ENCODE assay signal across 8 mouse cellular contexts in genomic region chr14:75844867-75845697, GRCm38 (mm10). TPM values are rescaled to one million over a fixed set of nuclear protein-coding genes. Genes with fewer than 3 reads are reported as not detected.
DNase-seq lines count a peak whose midpoint lies in the region; ATAC-seq and TF ChIP-seq lines count a peak whose summit lies in the region.

Gene Tpt1, plus strand, starts transcription at chr14:75845093.

- under 1% methylated on average over 104 of the region's 108 CpGs for WGBS in forebrain, embryonic 13.5 days
- WGBS in large intestine, adult 2 months, result under 1% methylated on average over 105 of the region's 108 CpGs
- WGBS in liver, postnatal 0 days (ENCODE audit: insufficient replicate concordance), result under 1% methylated on average over 96 of the region's 108 CpGs
- WGBS in neural tube, embryonic 14.5 days, result under 1% methylated on average over 93 of the region's 108 CpGs

- no peaks in the 10 kb centered on the region for H3K9me3 ChIP-seq in ES-Bruce4 (replicated peaks; ENCODE audit: control insufficient read depth, insufficient read depth, low read length, poor library complexity, severe bottlenecking)
- no peaks in the 10 kb centered on the region for H3K9me3 ChIP-seq in forebrain, embryonic 13.5 days (replicated peaks)
- H3K9me3 ChIP-seq in liver, postnatal 0 days (ENCODE audit: low read length), result no peaks in the 10 kb centered on the region
- H3K9me3 ChIP-seq in neural tube, embryonic 14.5 days (ENCODE audit: control insufficient read depth, low read length), result no peaks in the 10 kb centered on the region

- H3K4me2 ChIP-seq in forebrain, embryonic 13.5 days, result peak within 1 kb of the TSS; percentile 66
- H3K4me2 ChIP-seq in liver, postnatal 0 days (ENCODE audit: low read depth, low read length), result peak within 1 kb of the TSS; percentile 90
- peak within 1 kb of the TSS; percentile 67 for H3K4me2 ChIP-seq in neural tube, embryonic 14.5 days (ENCODE audit: low read depth, low read length)

- no peaks in the 10 kb centered on the region for H3K27me3 ChIP-seq in ES-Bruce4 (ENCODE audit: control insufficient read depth, insufficient read depth, low read length, poor library complexity, severe bottlenecking)
- H3K27me3 ChIP-seq in forebrain, embryonic 13.5 days, result no peaks in the 10 kb centered on the region
- no peaks in the 10 kb centered on the region for H3K27me3 ChIP-seq in liver, postnatal 0 days (ENCODE audit: insufficient read depth, low read length)
- no peaks in the 10 kb centered on the region for H3K27me3 ChIP-seq in neural tube, embryonic 14.5 days (ENCODE audit: control insufficient read depth, insufficient read depth, low read length)

- intact Hi-C loops in heart, postnatal 10 days (cut with DNase I), result loop anchor here (1.0 kb wide), 2 partner anchors 10 to 17 kb away; no protein-coding TSS in a partner anchor

- H3K4me1 ChIP-seq in ES-Bruce4 (ENCODE audit: control insufficient read depth, insufficient read depth, low read length), result no peaks in the 10 kb centered on the region
- H3K4me1 ChIP-seq in forebrain, embryonic 13.5 days, result peaks cover 36% of the 10 kb centered on the region
- peaks cover 16% of the 10 kb centered on the region for H3K4me1 ChIP-seq in liver, postnatal 0 days (ENCODE audit: insufficient read depth)
- peaks cover 11% of the 10 kb centered on the region; the same call in 1 of the 2 replicates for H3K4me1 ChIP-seq in neural tube, embryonic 14.5 days (ENCODE audit: control insufficient read depth, insufficient read depth, low read length)

- H3K9ac ChIP-seq in ES-Bruce4 (ENCODE audit: low read depth, poor library complexity, severe bottlenecking), result peak within 1 kb of the TSS; percentile 95
- H3K9ac ChIP-seq in forebrain, embryonic 13.5 days, result peak within 1 kb of the TSS; percentile 98
- H3K9ac ChIP-seq in liver, postnatal 0 days (replicated peaks), result peak within 1 kb of the TSS; percentile 92
- H3K9ac ChIP-seq in neural tube, embryonic 14.5 days (replicated peaks; ENCODE audit: low read depth, low read length), result peak within 1 kb of the TSS; percentile 97

- no peak for TF ChIP-seq POLR2A in ES-Bruce4 (IDR thresholded peaks at IDR 0.05; ENCODE audit: insufficient read depth, low read length)

- peaks cover 38% of the 10 kb centered on the region for H3K36me3 ChIP-seq in ES-Bruce4 (ENCODE audit: control insufficient read depth, insufficient read depth, low read length, poor library complexity, severe bottlenecking)
- H3K36me3 ChIP-seq in forebrain, embryonic 13.5 days (ENCODE audit: poor library complexity, severe bottlenecking), result peaks cover 35% of the 10 kb centered on the region
- H3K36me3 ChIP-seq in liver, postnatal 0 days (replicated peaks; ENCODE audit: insufficient read depth, low read length), result peaks cover 36% of the 10 kb centered on the region
- peaks cover 27% of the 10 kb centered on the region for H3K36me3 ChIP-seq in neural tube, embryonic 14.5 days (ENCODE audit: control insufficient read depth, insufficient read depth, low read length)

- H3K4me3 ChIP-seq in ES-Bruce4 (ENCODE audit: low read depth, low read length), result peak within 1 kb of the TSS; percentile 96
- peak within 1 kb of the TSS; percentile 83 for H3K4me3 ChIP-seq in forebrain, embryonic 13.5 days
- peak within 1 kb of the TSS; percentile 80 for H3K4me3 ChIP-seq in liver, postnatal 0 days (ENCODE audit: low read depth, low read length)
- peak within 1 kb of the TSS; percentile 83 for H3K4me3 ChIP-seq in neural tube, embryonic 14.5 days (ENCODE audit: low read depth, low read length)

- no peak for TF ChIP-seq CTCF in ES-Bruce4 (IDR thresholded peaks at IDR 0.05; ENCODE audit: low read depth, low read length)
- no peak for TF ChIP-seq CTCF in liver, postnatal 0 days (IDR thresholded peaks at IDR 0.05; ENCODE audit: low read depth)

- TF ChIP-seq EP300 in ES-Bruce4 (IDR thresholded peaks at IDR 0.05; ENCODE audit: insufficient read depth, low read depth, low read length), result peak; percentile 29; the same call in 1 of the 2 replicates
- peak; percentile 53 for TF ChIP-seq EP300 in liver, postnatal 0 days (IDR thresholded peaks at IDR 0.05; ENCODE audit: low read depth)

- peak within 1 kb of the TSS; percentile 68 for H3K27ac ChIP-seq in ES-Bruce4 (ENCODE audit: insufficient read depth, low read length)
- H3K27ac ChIP-seq in forebrain, embryonic 13.5 days, result peak within 1 kb of the TSS; percentile 98
- peak within 1 kb of the TSS; percentile 99 for H3K27ac ChIP-seq in liver, postnatal 0 days (ENCODE audit: low read depth)
- peak within 1 kb of the TSS; percentile 99 for H3K27ac ChIP-seq in neural tube, embryonic 14.5 days (ENCODE audit: low read depth, low read length)

- ATAC-seq in cerebellum, adult (ENCODE audit: insufficient number of reproducible peaks, low FRiP score, low TSS enrichment), result peak; percentile 93
- peak; percentile 98 for ATAC-seq in forebrain, embryonic 13.5 days
- peak; percentile 94 for ATAC-seq in liver, postnatal 0 days
- ATAC-seq in neural tube, embryonic 14.5 days (ENCODE audit: low read depth), result peak; percentile 98

- DNase-seq in heart, postnatal 10 days, result peak; percentile 99
- DNase-seq in large intestine, adult 2 months (ENCODE audit: low read depth, low spot score), result peak; percentile 93
- DNase-seq in liver, postnatal 0 days, result peak; percentile 99
- peak; percentile 99 for DNase-seq in testis, postnatal 10 days (ENCODE audit: low spot score)

RNA-seq across cellular contexts. Expression of gene Tpt1, which starts in this region (rescaled TPM):
- polyA plus RNA-seq in ES-Bruce4 (2011; ENCODE audit: insufficient read depth, insufficient read length, low read depth, missing spikeins), result 3,060 and 3,539 TPM in 2 replicates
- 977 and 1,124 TPM in 2 replicates for polyA plus RNA-seq in forebrain, embryonic 13.5 days (2015; fragmentation: Nextera tagmentation; extraction: Ambion mirVana)
- total RNA-seq in heart, postnatal 10 days (2021), result 1,000 to 10,000 TPM; 3,104 to 3,215 TPM
- polyA plus RNA-seq in large intestine, adult 2 months (2012; rRNA removed), result 1,475 and 1,792 TPM in 2 replicates
- polyA plus RNA-seq in liver, postnatal 0 days (2015; fragmentation: Nextera tagmentation; extraction: Ambion mirVana), result 874 and 942 TPM in 2 replicates
- polyA plus RNA-seq in neural tube, embryonic 14.5 days (2014; fragmentation: Nextera tagmentation; extraction: Ambion mirVana), result 788 and 789 TPM in 2 replicates

Comparison
In these comparisons a context has a peak if more than half of its experiments do, and no peak if none do; other contexts are left out.
1. Peak in every context shown above with its lines: DNase-seq, ATAC-seq, H3K4me3 ChIP-seq and H3K27ac ChIP-seq.